Mouse (Mus musculus): ENCODE results near the gene Gm10198. TPM values are rescaled to one million over a fixed set of nuclear protein-coding genes. Genes with fewer than 3 reads are reported as not detected.

Gm10198 gene
- polyA plus RNA-seq, 1 experiment from 2014 or later, result not detected

DNA sequence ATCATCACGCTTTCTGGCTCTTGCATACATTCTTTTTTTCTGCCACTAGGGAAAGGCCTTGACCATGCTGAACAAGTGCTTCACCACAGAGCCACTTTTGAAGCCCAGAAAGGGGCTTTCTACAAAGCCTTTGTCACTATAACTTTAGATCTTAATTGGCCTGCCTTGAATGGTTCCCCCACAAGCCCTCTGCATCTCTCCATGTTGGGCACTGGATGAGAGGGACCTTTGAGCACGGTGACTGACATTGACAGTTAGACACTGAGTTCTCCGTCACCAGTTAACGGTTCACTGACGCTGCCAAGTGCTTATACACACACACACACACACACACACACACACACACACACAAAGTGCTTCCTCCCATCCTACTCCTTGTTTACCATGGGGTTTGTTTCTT, 30.0 kb upstream of the Gm10198 start:
- no peak for ATAC-seq (ENCODE audit: insufficient number of reproducible peaks, insufficient read depth, low FRiP score, low read depth)
- H3K27me3 ChIP-seq (ENCODE audit: control insufficient read depth, insufficient read depth, low read length), result no peaks in the 10 kb centered on the region
- WGBS, result 80% methylated on average over 5 of the region's 5 CpGs
- H3K4me3 ChIP-seq (ENCODE audit: control insufficient read depth in 1 of 2, insufficient read depth in 1 of 2, low read depth in 1 of 2, low read length in 2 of 2), result no peak overlapping the region
- no peaks in the 10 kb centered on the region for H3K36me3 ChIP-seq (ENCODE audit: control insufficient read depth, insufficient read depth, low read length)
- H3K9ac ChIP-seq (ENCODE audit: low read length), result no peak overlapping the region
- no peak overlapping the region for H3K4me2 ChIP-seq (ENCODE audit: low read length)
- no peaks in the 10 kb centered on the region for H3K4me1 ChIP-seq (ENCODE audit: control insufficient read depth in 2 of 2, insufficient read depth in 2 of 2, low read length in 2 of 2)
- H3K27ac ChIP-seq (replicated peaks in 1 of 2; ENCODE audit: control insufficient read depth in 1 of 2, insufficient read depth in 1 of 2, low read depth in 2 of 2, low read length in 2 of 2), result no peak overlapping the region
- H3K9me3 ChIP-seq (ENCODE audit: control insufficient read depth, low read length), result no peaks in the 10 kb centered on the region

DNA sequence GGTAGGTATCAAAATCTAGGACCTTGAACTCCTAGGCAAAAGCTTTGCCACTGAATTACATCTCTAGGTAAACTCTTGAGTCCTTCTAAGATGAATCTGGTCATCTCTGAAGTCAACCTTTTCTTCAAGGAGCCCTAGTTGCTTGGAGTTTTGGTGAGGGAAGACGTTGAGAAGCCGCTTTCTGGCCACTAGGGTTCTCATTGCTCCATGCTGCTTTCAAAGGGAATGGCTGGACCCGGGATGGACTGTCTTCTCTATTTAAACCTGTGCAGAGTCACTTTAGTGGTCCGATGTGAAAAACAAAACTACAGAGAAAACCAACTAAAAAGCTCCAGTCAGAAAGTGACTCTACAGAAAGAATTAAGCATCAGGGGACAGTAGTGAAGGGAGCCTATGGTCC, 18.4 kb upstream of the Gm10198 start:
- ATAC-seq (ENCODE audit: insufficient number of reproducible peaks, insufficient read depth, low FRiP score, low read depth), result no peak
- Histone ChIP-seq H3K4me3 (ENCODE audit: control insufficient read depth in 1 of 2, insufficient read depth in 1 of 2, low read depth in 1 of 2, low read length in 2 of 2) (no peak overlapping the region), H3K9me3 (ENCODE audit: control insufficient read depth, low read length) (no peaks in the 10 kb centered on the region), H3K9ac (ENCODE audit: low read length) (no peak overlapping the region), H3K4me1 (ENCODE audit: control insufficient read depth in 2 of 2, insufficient read depth in 2 of 2, low read length in 2 of 2) (no peaks in the 10 kb centered on the region), H3K27ac (replicated peaks in 1 of 2; ENCODE audit: control insufficient read depth in 1 of 2, insufficient read depth in 1 of 2, low read depth in 2 of 2, low read length in 2 of 2) (no peak overlapping the region), H3K4me2 (ENCODE audit: low read length) (no peak overlapping the region), H3K27me3 (ENCODE audit: control insufficient read depth, insufficient read depth, low read length) (no peaks in the 10 kb centered on the region), H3K36me3 (ENCODE audit: control insufficient read depth, insufficient read depth, low read length) (no peaks in the 10 kb centered on the region)
- WGBS, result 40% methylated on average over 4 of the region's 4 CpGs

DNA sequence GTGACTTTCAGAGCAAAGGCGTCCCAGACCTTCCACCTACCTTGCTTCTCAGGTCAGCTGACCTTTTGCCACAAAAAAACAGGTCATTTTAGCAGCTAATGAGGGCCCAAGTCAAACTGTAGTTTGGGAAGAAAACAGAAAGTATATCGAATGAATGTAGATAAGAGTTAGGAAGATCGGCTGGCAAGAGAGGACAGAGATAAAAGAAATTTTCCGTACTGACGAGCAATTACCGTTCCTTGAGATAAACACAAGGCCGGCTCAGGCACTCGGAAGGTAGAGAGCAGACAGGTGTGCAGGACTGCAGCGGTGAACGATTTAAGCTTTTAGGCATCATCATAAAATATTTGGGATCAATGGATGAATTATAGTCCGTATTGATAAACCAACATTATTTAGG, 15.4 kb upstream of the Gm10198 start:
- no peak overlapping the region for H3K4me3 ChIP-seq (ENCODE audit: control insufficient read depth in 1 of 2, insufficient read depth in 1 of 2, low read depth in 1 of 2, low read length in 2 of 2)
- 76% methylated on average over 11 of the region's 11 CpGs for WGBS
- 0 out of 2 replicates have a peak, but pooled peaks cover 2% of the 10 kb centered on the region for H3K9me3 ChIP-seq (ENCODE audit: control insufficient read depth, low read length)
- H3K27me3 ChIP-seq (ENCODE audit: control insufficient read depth, insufficient read depth, low read length), result no peaks in the 10 kb centered on the region
- no peak overlapping the region for H3K4me2 ChIP-seq (ENCODE audit: low read length)
- no peak overlapping the region for H3K27ac ChIP-seq (replicated peaks in 1 of 2; ENCODE audit: control insufficient read depth in 1 of 2, insufficient read depth in 1 of 2, low read depth in 2 of 2, low read length in 2 of 2)
- no peaks in the 10 kb centered on the region for H3K4me1 ChIP-seq (ENCODE audit: control insufficient read depth in 2 of 2, insufficient read depth in 2 of 2, low read length in 2 of 2)
- no peak overlapping the region for H3K9ac ChIP-seq (ENCODE audit: low read length)
- H3K36me3 ChIP-seq (ENCODE audit: control insufficient read depth, insufficient read depth, low read length), result no peaks in the 10 kb centered on the region
- no peak for ATAC-seq (ENCODE audit: insufficient number of reproducible peaks, insufficient read depth, low FRiP score, low read depth)

DNA sequence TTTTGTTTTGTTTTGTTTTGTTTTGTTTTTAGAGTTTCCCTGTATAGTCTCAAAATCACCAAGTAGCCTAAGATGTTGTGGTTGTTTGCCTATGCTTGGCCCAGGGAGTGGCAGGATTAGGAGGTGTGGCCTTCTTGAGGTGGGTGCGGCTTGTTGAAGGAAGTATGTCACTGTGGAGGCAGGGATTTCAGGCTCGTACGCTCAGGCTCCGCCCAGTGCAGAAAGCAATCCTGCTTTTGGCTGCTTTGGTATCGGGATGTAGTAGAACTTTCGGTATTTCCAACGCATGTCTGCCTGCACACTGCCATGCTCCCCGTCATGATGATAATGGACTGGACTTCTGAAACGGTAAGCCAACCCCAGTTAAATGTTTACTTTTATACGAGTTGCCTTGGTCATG, 12.5 kb upstream of the Gm10198 start:
- H3K9ac ChIP-seq (ENCODE audit: low read length), result no peak overlapping the region
- H3K36me3 ChIP-seq (ENCODE audit: control insufficient read depth, insufficient read depth, low read length), result no peaks in the 10 kb centered on the region
- no peak overlapping the region for H3K27ac ChIP-seq (replicated peaks in 1 of 2; ENCODE audit: control insufficient read depth in 1 of 2, insufficient read depth in 1 of 2, low read depth in 2 of 2, low read length in 2 of 2)
- 0 out of 2 replicates have a peak, but pooled peaks cover 2% of the 10 kb centered on the region for H3K9me3 ChIP-seq (ENCODE audit: control insufficient read depth, low read length)
- no peaks in the 10 kb centered on the region for H3K27me3 ChIP-seq (ENCODE audit: control insufficient read depth, insufficient read depth, low read length)
- H3K4me3 ChIP-seq (ENCODE audit: control insufficient read depth in 1 of 2, insufficient read depth in 1 of 2, low read depth in 1 of 2, low read length in 2 of 2), result no peak overlapping the region
- no peak overlapping the region for H3K4me2 ChIP-seq (ENCODE audit: low read length)
- no peak for ATAC-seq (ENCODE audit: insufficient number of reproducible peaks, insufficient read depth, low FRiP score, low read depth)
- WGBS, result 92% methylated on average over 10 of the region's 10 CpGs
- no peaks in the 10 kb centered on the region for H3K4me1 ChIP-seq (ENCODE audit: control insufficient read depth in 2 of 2, insufficient read depth in 2 of 2, low read length in 2 of 2)

DNA sequence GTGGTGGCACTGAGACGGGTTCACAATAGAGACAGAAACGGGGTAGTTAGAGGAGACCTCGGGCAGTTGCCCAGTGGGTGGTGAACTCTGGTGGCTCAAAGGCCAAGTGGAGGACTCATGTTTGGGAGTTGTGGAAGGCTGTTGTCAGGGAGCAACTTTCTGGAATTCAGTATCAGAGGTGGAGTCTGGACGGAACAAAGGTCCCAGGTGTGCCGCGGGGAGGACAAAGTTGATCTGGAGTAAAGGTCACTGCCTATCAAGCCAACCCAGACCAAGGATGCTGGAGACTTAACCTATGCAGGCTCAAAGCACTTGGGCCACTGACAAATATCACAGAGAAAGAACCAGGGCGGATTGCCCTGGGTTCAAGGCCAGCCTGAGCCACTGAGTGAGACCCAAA, 5.5 kb downstream of the Gm10198 start:
- no peak for ATAC-seq (ENCODE audit: insufficient number of reproducible peaks, insufficient read depth, low FRiP score, low read depth)
- Histone ChIP-seq H3K9me3 (ENCODE audit: control insufficient read depth, low read length) (no peaks in the 10 kb centered on the region), H3K4me2 (ENCODE audit: low read length) (no peak overlapping the region), H3K27ac (replicated peaks in 1 of 2; ENCODE audit: control insufficient read depth in 1 of 2, insufficient read depth in 1 of 2, low read depth in 2 of 2, low read length in 2 of 2) (no peak overlapping the region), H3K27me3 (ENCODE audit: control insufficient read depth, insufficient read depth, low read length) (no peaks in the 10 kb centered on the region), H3K4me3 (ENCODE audit: control insufficient read depth in 1 of 2, insufficient read depth in 1 of 2, low read depth in 1 of 2, low read length in 2 of 2) (no peak overlapping the region), H3K9ac (ENCODE audit: low read length) (no peak overlapping the region), H3K4me1 (ENCODE audit: control insufficient read depth in 2 of 2, insufficient read depth in 2 of 2, low read length in 2 of 2) (no peaks in the 10 kb centered on the region), H3K36me3 (ENCODE audit: control insufficient read depth, insufficient read depth, low read length) (no peaks in the 10 kb centered on the region)
- WGBS, result 83% methylated on average over 7 of the region's 7 CpGs

DNA sequence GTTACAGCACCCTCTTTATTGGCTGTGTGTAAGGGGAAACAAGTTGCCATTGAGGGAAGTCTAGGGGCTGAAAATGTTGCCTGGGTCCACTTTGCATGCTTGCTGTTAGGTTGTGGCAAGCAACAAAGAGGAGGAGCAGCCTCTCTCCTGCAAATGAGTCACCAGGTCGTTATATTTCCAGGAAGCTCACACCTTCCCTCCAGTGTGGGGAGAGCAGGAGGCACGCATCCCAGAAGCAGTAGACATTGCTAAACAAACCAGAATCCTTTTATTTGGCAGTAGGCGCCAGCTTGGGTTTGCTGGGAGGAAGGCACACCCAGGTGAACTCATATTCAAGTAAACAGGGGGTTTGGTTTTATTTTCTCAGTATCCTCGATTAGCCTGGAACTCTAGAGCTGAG, 8.8 kb downstream of the Gm10198 start:
- ATAC-seq (ENCODE audit: insufficient number of reproducible peaks, insufficient read depth, low FRiP score, low read depth), result no peak
- Histone ChIP-seq H3K4me2 (ENCODE audit: low read length) (no peak overlapping the region), H3K9me3 (ENCODE audit: control insufficient read depth, low read length) (no peaks in the 10 kb centered on the region), H3K4me3 (ENCODE audit: control insufficient read depth in 1 of 2, insufficient read depth in 1 of 2, low read depth in 1 of 2, low read length in 2 of 2) (no peak overlapping the region), H3K4me1 (ENCODE audit: control insufficient read depth in 2 of 2, insufficient read depth in 2 of 2, low read length in 2 of 2) (no peaks in the 10 kb centered on the region), H3K27ac (replicated peaks in 1 of 2; ENCODE audit: control insufficient read depth in 1 of 2, insufficient read depth in 1 of 2, low read depth in 2 of 2, low read length in 2 of 2) (no peak overlapping the region), H3K27me3 (ENCODE audit: control insufficient read depth, insufficient read depth, low read length) (no peaks in the 10 kb centered on the region), H3K9ac (ENCODE audit: low read length) (no peak overlapping the region), H3K36me3 (ENCODE audit: control insufficient read depth, insufficient read depth, low read length) (no peaks in the 10 kb centered on the region)
- WGBS, result 62% methylated on average over 4 of the region's 4 CpGs

DNA sequence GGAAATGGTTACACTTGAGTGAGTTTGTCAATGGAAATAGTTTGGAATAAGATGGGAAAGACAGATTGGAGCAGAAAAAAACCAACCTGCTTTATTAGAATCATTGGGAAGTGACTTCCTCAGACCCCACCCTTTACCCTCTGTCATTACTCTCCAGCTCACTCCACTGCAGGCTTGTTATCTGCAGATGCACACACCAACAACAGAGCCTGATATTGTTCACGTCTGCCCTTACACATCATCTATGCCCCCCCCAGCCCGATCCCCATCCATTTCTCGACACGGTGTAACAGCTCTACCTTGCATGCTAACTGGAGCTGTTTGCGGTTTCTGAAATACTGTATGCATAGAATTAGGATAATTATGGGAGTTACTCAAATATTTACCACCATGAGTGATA, 12.2 kb downstream of the Gm10198 start:
- 87% methylated on average over 5 of the region's 5 CpGs for WGBS
- H3K27ac ChIP-seq (replicated peaks in 1 of 2; ENCODE audit: control insufficient read depth in 1 of 2, insufficient read depth in 1 of 2, low read depth in 2 of 2, low read length in 2 of 2), result no peak overlapping the region
- no peak for ATAC-seq (ENCODE audit: insufficient number of reproducible peaks, insufficient read depth, low FRiP score, low read depth)
- H3K36me3 ChIP-seq (ENCODE audit: control insufficient read depth, insufficient read depth, low read length), result no peaks in the 10 kb centered on the region
- H3K4me1 ChIP-seq (ENCODE audit: control insufficient read depth in 2 of 2, insufficient read depth in 2 of 2, low read length in 2 of 2), result no peaks in the 10 kb centered on the region
- no peaks in the 10 kb centered on the region for H3K27me3 ChIP-seq (ENCODE audit: control insufficient read depth, insufficient read depth, low read length)
- H3K4me3 ChIP-seq (ENCODE audit: control insufficient read depth in 1 of 2, insufficient read depth in 1 of 2, low read depth in 1 of 2, low read length in 2 of 2), result no peak overlapping the region
- no peak overlapping the region for H3K4me2 ChIP-seq (ENCODE audit: low read length)
- peaks cover 6% of the 10 kb centered on the region; the same call in 1 of the 2 replicates for H3K9me3 ChIP-seq (ENCODE audit: control insufficient read depth, low read length)
- no peak overlapping the region for H3K9ac ChIP-seq (ENCODE audit: low read length)

All from heart, embryonic 14.5 days (tissue).